Mouse (Mus musculus) hindbrain, embryonic 11.5 days (tissue): ENCODE data around the gene Faf1. TPM values are rescaled to one million over a fixed set of nuclear protein-coding genes. Genes with fewer than 3 reads are reported as not detected.

Experiments
- ATAC-seq: fragments of 200-750 bp; cut with Nextera tagmentation; 2 replicates; pipeline ENCODE4 v1.8.0; 2017; ENCODE audit warnings: mild to moderate bottlenecking, moderate TSS enrichment, moderate library complexity; ENCODE audit not compliant: low FRiP score
- DNase-seq: peaks from one replicate; pipeline ENCODE4 v3.0.0-alpha.2; 2015; ENCODE audit warnings: low spot score
- H3K27ac ChIP-seq: fragments of 300-500 bp; sonication (generic); 2 replicates; pipeline ENCODE4 v1.5.1; 2014; ENCODE audit warnings: mild to moderate bottlenecking, low read depth, low read length
- H3K27me3 ChIP-seq: fragments of 300-500 bp; sonication (generic); 2 replicates; pipeline ENCODE4 v1.6.1; 2014; ENCODE audit warnings: mild to moderate bottlenecking, low read length, moderate library complexity, mixed read lengths; ENCODE audit not compliant: control insufficient read depth, insufficient read depth
- H3K36me3 ChIP-seq: fragments of 300-500 bp; sonication (generic); 2 replicates; pipeline ENCODE4 v1.6.1; 2014; ENCODE audit warnings: mild to moderate bottlenecking, low read length, moderate library complexity, mixed read lengths; ENCODE audit not compliant: control insufficient read depth, insufficient read depth
- H3K4me1 ChIP-seq: fragments of 300-500 bp; sonication (generic); replicated peaks from 2 replicates; pipeline ENCODE4 v1.6.1; 2014; ENCODE audit warnings: low read length, mixed read lengths; ENCODE audit not compliant: control insufficient read depth, insufficient read depth
- H3K4me2 ChIP-seq: fragments of 300-500 bp; sonication (generic); replicated peaks from 2 replicates; pipeline ENCODE4 v1.6.1; 2014; ENCODE audit warnings: mild to moderate bottlenecking, low read depth, low read length
- H3K4me3 ChIP-seq: fragments of 300-500 bp; sonication (generic); 2 replicates; pipeline ENCODE4 v1.5.1; 2014; ENCODE audit warnings: low read depth, low read length
- H3K9ac ChIP-seq: fragments of 300-500 bp; sonication (generic); 2 replicates; pipeline ENCODE4 v1.6.1; 2014; ENCODE audit warnings: low read depth, low read length
- H3K9me3 ChIP-seq: fragments of 300-500 bp; sonication (generic); 2 replicates; pipeline ENCODE4 v1.6.1; 2016; ENCODE audit warnings: low read length; ENCODE audit not compliant: control insufficient read depth
- WGBS: fragments of 180-500 bp; shearing (Covaris S2); extraction: QIAGEN DNeasy Blood & Tissue Kit; methylation state at CpG from one replicate; pipeline ENCODE4 v1.1.7; 2014; 5-methylcytosine and 5-hydroxymethylcytosine counted together
- polyA plus RNA-seq: library from polyadenylated mRNA; unstranded; fragments of >200 nt; fragmentation: Nextera tagmentation; extraction: Ambion mirVana; gene quantifications from 2 replicates; pipeline ENCODE4 v1.2.1, GENCODE M21; 2014

Faf1 gene
- polyA plus RNA-seq, 1 experiment from 2014 or later, result 41.5 TPM

GRCm38 (mm10) chr4:109857851-109858250, 181.5 kb downstream of the Faf1 start:
- no peaks in the 10 kb centered on the region for H3K36me3 ChIP-seq
- H3K9me3 ChIP-seq, result no peaks in the 10 kb centered on the region
- no peaks in the 10 kb centered on the region for H3K4me1 ChIP-seq
- ATAC-seq, result no peak
- DNase-seq, result no peak
- WGBS, result 86% methylated on average over 3 of the region's 3 CpGs
- no peak overlapping the region for H3K4me3 ChIP-seq
- no peaks in the 10 kb centered on the region for H3K27me3 ChIP-seq
- H3K4me2 ChIP-seq, result no peak overlapping the region
- no peak overlapping the region for H3K9ac ChIP-seq
- no peak overlapping the region for H3K27ac ChIP-seq

DNA sequence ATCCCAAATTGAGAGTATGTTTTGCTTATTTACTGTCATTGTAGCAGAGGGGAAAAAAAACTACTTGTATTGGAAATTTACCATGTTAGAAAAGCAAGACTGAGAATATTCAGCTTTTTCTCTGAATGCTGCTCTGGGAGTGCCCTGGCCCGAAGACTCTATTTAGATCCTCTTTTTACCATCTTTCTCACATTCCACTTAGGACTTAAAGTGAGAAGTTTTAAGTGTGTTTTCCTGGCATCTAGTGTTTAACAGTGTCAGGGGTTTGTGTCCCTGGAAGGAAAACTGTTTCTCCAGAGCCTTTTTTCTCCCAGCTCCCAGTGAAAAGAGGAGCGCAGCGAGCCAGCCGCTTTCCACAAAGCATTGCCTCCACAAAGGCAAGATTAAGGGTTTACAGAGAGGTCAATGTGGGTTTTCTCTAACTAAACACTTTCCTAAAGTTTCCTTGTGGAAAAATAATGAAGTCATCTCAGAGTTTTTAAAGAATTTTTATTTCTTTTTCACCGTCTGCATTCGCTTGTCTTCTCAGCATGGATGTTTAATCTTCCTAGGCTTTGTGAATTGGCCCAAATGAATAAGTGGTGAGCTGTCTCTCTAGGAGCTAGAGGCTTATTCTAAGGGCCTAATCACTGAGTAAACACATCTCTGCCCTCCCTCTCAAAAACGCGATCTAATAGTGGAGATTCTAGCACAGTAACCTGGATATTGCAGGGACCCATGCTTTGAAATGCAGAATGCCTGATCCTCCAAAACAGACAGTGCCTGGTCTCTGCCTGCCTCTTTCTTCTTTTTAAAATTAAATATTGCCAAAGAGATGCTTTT, 182.4 kb downstream of the Faf1 start:
- no peak for ATAC-seq
- H3K4me1 ChIP-seq, result no peaks in the 10 kb centered on the region
- H3K4me2 ChIP-seq, result no peak overlapping the region
- H3K4me3 ChIP-seq, result no peak overlapping the region
- H3K9ac ChIP-seq, result no peak overlapping the region
- WGBS, result 34% methylated on average over 8 of the region's 8 CpGs
- H3K27me3 ChIP-seq, result no peaks in the 10 kb centered on the region
- H3K27ac ChIP-seq, result no peak overlapping the region
- H3K36me3 ChIP-seq, result no peaks in the 10 kb centered on the region
- H3K9me3 ChIP-seq, result no peaks in the 10 kb centered on the region
- no peak for DNase-seq

DNA sequence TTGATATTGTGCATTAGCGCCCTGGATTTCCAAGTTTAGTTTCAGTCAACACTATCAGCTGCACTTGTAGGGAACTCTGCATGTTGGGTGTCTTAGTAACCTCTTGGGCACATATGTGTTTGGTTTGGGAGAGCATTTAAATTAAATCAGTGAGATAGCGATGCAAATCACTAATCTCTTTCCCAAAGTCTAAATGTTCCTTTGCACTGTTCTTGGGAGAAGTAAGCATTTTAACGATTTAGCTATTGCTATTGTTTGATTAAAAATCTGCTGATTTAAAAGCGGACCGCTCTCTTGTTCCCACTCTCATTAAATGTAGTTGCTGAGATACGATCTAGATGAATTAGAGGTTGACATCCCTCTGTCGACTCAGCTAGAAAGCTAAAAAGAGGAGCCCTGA, 183.0 kb downstream of the Faf1 start:
- Histone ChIP-seq H3K9me3 (no peaks in the 10 kb centered on the region), H3K4me3 (no peak overlapping the region), H3K36me3 (no peaks in the 10 kb centered on the region), H3K9ac (no peak overlapping the region), H3K4me1 (no peaks in the 10 kb centered on the region), H3K27ac (no peak overlapping the region), H3K4me2 (no peak overlapping the region), H3K27me3 (no peaks in the 10 kb centered on the region)
- no peak for ATAC-seq
- no peak for DNase-seq
- 60% methylated on average over 7 of the region's 7 CpGs for WGBS

DNA sequence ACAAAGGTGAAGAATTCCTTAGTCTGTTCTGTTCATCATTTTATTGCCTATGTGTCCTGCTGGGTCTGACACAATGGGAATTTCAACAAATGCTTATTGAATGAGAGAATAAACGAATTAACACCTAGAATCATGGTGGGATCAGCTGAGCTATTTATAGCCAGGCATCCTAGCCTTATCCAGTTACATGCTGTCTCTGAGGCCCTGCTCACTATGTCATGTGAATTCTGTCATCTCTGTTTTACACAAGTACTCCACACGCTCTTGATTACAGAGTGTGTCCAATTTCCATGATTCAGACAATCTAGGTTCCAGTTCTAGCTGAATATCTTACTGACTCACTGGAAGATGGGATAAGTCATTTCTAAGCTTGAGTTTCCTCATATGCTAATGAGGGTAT, 183.9 kb downstream of the Faf1 start:
- H3K9ac ChIP-seq, result no peak overlapping the region
- no peak for DNase-seq
- H3K27ac ChIP-seq, result no peak overlapping the region
- no peaks in the 10 kb centered on the region for H3K9me3 ChIP-seq
- H3K4me1 ChIP-seq, result no peaks in the 10 kb centered on the region
- H3K27me3 ChIP-seq, result no peaks in the 10 kb centered on the region
- no peak overlapping the region for H3K4me2 ChIP-seq
- 56% methylated on average over 2 of the region's 2 CpGs for WGBS
- no peak for ATAC-seq
- H3K36me3 ChIP-seq, result no peaks in the 10 kb centered on the region
- no peak overlapping the region for H3K4me3 ChIP-seq

- Histone ChIP-seq H3K9ac (no peak overlapping the region), H3K4me3 (no peak overlapping the region), H3K27ac (no peak overlapping the region), H3K36me3 (no peaks in the 10 kb centered on the region), H3K9me3 (no peaks in the 10 kb centered on the region), H3K27me3 (no peaks in the 10 kb centered on the region), H3K4me2 (no peak overlapping the region), H3K4me1 (no peaks in the 10 kb centered on the region)
- WGBS, result 58% methylated on average over 4 of the region's 4 CpGs
- ATAC-seq (no peak), DNase-seq (no peak)
Measured at GRCm38 (mm10) chr4:109862271-109862670, 185.9 kb downstream of the Faf1 start.

DNA sequence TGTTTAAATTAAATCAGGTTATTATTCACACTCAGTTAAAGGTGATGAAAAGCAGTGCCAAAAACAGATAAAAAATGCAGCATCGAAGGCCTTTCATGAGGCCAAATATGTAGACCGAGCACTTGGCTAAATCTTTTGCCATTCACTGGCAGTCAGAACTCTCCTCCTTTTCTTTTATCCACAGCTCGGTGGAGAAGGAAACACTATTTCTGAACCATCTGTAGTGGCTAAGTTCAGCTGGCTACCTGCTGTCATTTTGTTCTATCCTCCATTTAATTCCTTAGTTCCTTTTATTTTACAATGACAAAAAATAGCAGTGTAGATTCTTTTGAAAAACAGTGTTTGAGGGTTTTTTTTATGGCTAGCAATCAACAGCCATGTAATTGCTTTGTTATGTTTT, 186.6 kb downstream of the Faf1 start:
- DNase-seq, result no peak
- no peaks in the 10 kb centered on the region for H3K9me3 ChIP-seq
- H3K27me3 ChIP-seq, result no peaks in the 10 kb centered on the region
- H3K4me2 ChIP-seq, result no peak overlapping the region
- no peaks in the 10 kb centered on the region for H3K4me1 ChIP-seq
- H3K9ac ChIP-seq, result no peak overlapping the region
- WGBS, result 39% methylated on average over 3 of the region's 3 CpGs
- H3K36me3 ChIP-seq, result no peaks in the 10 kb centered on the region
- no peak for ATAC-seq
- no peak overlapping the region for H3K4me3 ChIP-seq
- H3K27ac ChIP-seq, result no peak overlapping the region

DNA sequence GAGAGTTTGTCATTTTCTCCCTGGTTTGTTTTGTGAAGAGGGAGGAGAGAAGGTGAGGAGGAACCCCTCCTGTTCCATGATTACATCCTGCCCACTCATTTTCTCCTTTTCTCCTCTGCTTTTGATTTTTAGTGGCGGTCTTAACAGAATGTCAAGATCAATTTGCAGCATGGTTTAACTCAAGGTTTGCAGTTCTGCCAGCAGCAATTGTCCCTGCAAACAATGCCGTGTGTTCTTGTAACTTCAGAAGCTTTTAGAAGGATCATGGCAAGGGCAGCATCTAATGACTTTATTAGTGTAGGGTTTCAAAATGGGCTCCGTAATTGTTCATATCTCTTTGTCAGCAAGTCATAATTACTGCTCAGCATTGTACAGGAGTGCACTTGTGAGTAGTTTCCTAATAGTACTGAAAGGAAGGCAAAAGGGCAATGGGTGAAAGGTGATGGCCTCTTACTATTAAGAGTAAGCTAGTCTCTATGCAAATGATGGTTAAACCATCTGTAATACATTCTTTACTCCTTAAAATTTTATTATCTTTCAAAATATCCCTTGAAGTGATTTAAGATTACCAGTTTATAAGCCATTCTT, 192.6 kb downstream of the Faf1 start:
- Histone ChIP-seq H3K27me3 (no peaks in the 10 kb centered on the region), H3K4me3 (no peak overlapping the region), H3K4me1 (no peaks in the 10 kb centered on the region), H3K9me3 (no peaks in the 10 kb centered on the region), H3K36me3 (no peaks in the 10 kb centered on the region), H3K27ac (no peak overlapping the region), H3K9ac (no peak overlapping the region), H3K4me2 (no peak overlapping the region)
- DNase-seq (no peak), ATAC-seq (no peak)
- 66% methylated on average over 3 of the region's 3 CpGs for WGBS

DNA sequence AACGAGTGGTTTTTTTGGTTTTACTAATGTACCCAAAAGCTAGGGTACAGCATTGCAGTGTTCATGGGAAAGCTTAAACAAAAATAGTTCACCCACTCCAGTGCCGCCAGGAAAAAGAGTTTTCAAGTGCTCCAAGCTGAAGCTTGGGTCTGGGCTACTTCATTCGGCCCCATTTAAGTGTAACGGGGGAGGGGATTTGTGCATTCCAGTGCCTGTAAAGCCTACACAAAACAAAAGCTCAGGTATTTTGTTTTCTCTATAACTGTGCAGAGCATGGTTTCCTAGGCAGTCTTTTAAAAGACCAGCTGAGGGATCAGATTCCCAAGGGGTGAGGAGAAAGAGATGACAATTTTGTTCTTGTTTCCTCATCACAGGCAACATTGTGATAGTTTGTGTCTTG, 207.9 kb downstream of the Faf1 start:
- Histone ChIP-seq H3K9me3 (no peaks in the 10 kb centered on the region), H3K4me3 (no peak overlapping the region), H3K4me2 (no peak overlapping the region), H3K4me1 (no peaks in the 10 kb centered on the region), H3K9ac (no peak overlapping the region), H3K27ac (no peak overlapping the region), H3K27me3 (no peaks in the 10 kb centered on the region), H3K36me3 (no peaks in the 10 kb centered on the region)
- WGBS, result 35% methylated on average over 4 of the region's 4 CpGs
- ATAC-seq, result no peak
- no peak for DNase-seq

GRCm38 (mm10) chr4:109887856-109888357, 211.5 kb downstream of the Faf1 start:
- Histone ChIP-seq H3K4me1 (no peaks in the 10 kb centered on the region), H3K27ac (no peak overlapping the region), H3K36me3 (no peaks in the 10 kb centered on the region), H3K27me3 (no peaks in the 10 kb centered on the region), H3K4me2 (no peak overlapping the region), H3K9me3 (no peaks in the 10 kb centered on the region), H3K4me3 (no peak overlapping the region), H3K9ac (no peak overlapping the region)
- ATAC-seq (no peak), DNase-seq (no peak)
- WGBS, result 92% methylated on average over 6 of the region's 6 CpGs
